Mouse (Mus musculus): ENCODE data around the gene Atxn3.

DNA sequence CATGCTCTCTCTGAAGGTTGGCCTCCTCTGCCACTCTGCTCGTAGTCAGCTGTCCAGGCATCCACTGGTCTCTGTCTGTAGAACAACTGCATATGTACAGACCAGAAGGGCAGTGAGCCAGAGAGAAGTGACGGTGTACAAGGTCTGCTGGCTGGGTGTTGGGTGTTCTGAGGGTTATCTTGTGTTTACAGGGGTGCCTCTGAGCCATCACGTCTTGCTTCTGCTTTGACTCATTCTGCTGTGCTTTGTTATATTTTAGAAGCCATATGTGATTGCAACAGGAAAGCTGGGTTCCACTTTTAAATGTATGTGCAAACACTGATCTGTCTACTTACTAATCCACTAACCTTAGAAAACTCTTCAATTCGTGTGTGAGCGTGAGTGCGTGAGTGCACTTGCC, 29.6 kb upstream of the Atxn3 start:
- no peak for TF ChIP-seq CTCF (IDR thresholded peaks at IDR 0.05; ENCODE audit: extremely low read depth, insufficient read depth, insufficient read length, insufficient replicate concordance)
- TF ChIP-seq POLR2A (IDR thresholded peaks at IDR 0.05; ENCODE audit: low read depth, low read length) = no peak
